Mouse (Mus musculus): ENCODE data around the gene Fhl4.

The Fhl4 gene

GRCm38 (mm10) chr10:85102247-85103084 lies at the start of gene Fhl4, which contains the start of gene Tmem263:
Fhl4 (minus strand) TSS chr10:85102495.
Tmem263 (plus strand) TSS chr10:85102627.
- peak; percentile 89 for DNase-seq (ENCODE audit: low read depth, low spot score)

- no peak for DNase-seq (ENCODE audit: low read depth, low spot score)
Observed at GRCm38 (mm10) chr10:85149226-85149625, 46.9 kb upstream of the Fhl4 start.

DNA sequence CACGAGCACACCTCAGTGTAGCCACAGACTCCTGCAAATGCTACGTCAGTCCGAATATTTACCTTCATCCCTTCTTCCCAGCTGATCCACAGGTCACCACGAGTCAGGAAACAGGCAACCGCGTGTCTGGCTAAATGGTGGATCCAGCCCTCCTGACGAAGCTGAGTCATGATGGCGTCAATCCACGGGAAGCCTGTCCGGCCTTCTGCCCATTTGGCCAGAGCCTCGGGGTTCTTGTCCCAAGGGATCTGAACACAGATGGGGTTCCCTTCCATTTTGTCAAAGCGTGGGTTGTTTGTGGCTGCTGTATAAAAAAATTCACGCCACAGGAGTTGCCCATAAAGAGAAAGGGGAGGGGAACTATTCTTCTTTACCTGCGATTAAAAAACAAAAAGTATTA lies 44.0 kb upstream of the Fhl4 start:
- DNase-seq (ENCODE audit: low read depth, low spot score), result no peak

DNA sequence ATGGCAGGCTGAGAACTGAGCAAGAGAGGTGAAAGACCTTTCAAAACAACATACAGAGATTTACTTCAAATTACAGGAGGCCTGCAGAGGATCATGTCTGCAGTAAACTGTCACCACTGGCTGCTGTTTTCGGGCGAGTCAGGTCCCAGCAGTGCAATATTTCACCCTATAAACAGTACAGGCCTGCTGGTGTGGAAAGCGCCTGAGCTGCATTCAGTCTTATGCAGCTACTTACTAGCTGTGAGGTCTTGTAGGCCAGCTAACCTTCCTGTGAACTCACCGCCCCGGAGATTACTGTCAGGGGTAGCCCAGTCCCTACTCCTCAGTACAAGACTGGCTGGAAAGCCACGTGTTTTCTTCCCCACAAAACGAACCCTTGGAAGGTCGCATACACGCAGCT lies 39.2 kb upstream of the Fhl4 start:
- DNase-seq (ENCODE audit: low read depth, low spot score), result no peak

GRCm38 (mm10) chr10:85136573-85136972 lies 34.3 kb upstream of the Fhl4 start:
- no peak for DNase-seq (ENCODE audit: low read depth, low spot score)

- DNase-seq (ENCODE audit: low read depth, low spot score), result peak; percentile 40
Observed at GRCm38 (mm10) chr10:85128453-85128852, 26.2 kb upstream of the Fhl4 start.

DNA sequence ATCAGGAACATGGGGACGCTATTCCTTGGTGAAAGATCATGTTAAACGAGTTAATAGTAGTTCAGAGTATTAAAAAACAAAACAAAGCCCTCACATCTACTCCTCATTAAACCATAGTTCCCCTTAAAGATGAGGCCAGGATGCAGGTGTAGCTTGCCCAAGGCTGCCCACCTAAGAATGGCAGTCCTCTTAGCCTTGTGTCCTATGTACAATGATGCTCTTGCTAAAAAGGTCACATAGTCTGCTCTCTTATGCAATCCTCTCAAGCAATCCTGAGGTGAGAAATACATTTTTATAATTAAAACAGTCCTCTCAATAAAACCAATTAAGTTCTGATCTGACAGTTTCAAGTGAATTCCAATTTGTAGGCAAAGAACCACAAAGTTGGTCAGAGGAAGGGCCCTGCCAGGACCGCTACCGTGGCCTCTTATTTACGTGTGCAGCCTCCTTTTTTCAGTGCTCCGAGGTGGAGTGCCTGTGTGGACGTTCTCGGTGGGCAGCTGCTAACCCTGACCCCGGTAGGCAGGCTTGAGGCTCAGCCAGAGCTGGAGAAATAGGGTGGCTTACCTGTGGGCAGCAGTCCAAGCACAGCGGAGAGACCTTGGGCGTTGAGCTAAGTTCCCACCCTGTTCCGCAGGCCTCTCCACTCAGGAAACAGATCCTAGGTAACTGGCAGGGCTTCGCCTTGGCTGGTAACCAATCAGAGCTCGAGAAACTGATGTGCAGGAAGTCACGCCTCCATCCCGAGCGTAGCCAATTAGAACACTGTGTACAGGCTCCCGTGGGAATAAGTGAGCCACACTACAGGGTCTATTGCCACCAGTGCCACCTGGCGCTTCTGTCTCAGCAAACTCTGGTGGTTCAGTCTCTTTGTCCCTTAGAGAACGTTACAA lies 25.3 kb upstream of the Fhl4 start, which contains the start of gene Mterf2:
Gene Mterf2, minus strand, starts transcription at position 633 of the 893 bp plus-strand sequence.
- peak; percentile 95 for DNase-seq (ENCODE audit: low read depth, low spot score)

DNA sequence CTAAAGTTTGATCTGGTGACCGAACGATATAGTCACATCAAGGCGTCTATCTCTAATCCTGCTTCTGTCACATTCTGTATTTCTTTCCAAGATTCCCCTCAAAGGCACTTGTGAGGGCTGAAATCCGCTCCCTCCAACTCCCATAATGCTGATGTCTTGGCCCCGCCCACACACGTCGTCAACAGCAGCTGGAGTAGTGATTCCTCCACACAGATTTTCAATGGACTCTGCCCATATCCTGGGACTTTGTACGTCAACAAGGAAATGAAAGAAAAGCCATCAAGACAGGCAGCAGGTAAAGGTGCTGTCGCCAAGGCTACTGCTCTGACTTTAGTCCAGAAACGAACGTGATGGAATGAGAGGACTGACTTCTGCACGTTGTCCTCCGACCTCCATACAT lies 22.9 kb upstream of the Fhl4 start:
- DNase-seq (ENCODE audit: low read depth, low spot score), result no peak

DNA sequence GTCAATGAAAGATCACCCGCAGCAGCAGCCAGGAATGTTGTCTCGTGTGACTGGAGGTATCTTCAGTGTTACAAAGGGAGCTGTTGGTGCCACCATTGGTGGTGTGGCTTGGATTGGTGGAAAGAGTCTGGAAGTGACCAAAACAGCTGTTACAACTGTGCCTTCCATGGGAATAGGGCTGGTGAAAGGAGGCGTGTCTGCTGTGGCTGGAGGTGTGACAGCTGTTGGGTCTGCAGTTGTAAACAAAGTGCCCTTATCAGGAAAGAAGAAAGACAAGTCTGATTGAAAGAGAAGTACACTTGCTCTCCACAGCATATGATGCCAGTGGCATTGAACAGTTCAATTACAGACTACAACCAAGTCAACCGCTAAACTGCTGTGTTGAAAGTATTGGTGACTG lies 12.1 kb upstream of the Fhl4 start:
- DNase-seq (ENCODE audit: low read depth, low spot score), result no peak

DNA sequence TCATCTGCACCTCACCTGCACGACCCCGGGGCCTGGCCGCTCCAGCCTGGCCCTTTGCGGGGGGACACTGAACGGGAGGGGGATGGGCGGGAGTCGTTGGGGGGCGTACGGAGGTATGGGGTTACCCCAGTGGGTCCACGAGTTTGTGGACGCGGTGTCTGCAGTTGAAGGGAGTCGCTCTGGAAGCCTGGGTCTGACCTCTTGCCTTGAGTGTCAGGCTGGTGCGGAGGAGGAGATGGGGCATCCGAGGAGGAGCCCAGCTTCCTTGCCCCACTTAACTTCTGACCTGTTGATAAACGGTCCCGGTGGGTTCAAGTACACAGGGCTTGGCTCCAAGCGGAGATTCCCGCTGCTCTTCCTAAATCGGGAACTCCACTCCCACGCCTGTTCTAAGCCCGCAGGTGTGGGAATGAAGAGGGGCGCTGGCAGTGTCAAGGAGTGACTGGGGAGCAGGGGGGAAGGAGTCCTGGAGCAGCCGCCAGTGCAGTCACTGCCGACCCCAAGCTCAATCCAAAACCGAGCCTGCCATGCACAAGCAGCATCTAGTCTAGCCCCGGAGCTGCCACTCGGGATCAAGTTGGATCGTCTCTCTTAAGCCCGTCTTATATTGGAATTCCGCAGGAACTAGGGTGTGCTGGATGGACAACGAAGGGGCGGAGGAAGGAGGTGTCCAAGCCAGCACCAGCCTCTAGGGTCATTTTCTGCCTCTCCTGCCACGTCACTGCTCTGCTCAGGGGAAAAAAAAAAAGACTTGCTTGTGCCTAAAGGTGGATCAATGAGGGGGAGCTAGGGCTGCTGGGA lies 990 bp upstream of the Fhl4 start:
- peak; percentile 14 for DNase-seq (ENCODE audit: low read depth, low spot score)

DNA sequence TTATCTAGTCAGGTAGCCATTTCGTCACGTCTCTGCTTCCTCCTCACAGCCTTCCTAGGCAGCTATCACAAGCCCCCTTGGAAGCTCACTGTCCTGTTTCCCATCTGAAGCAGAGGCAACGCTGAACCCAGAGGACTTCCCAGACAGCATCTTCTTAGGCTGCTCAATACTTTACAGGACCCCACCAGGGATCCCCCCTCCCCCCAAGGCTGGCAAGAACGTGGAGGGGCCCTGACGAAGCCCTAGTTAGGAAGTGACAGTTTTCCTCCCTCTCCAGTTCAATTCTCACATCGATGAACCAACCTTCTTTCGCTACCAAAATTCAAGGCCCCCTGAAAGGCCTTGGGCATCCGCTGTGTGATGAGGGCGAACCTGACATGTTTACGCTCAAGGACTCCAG lies 454 bp downstream of the Fhl4 start:
- no peak for DNase-seq (ENCODE audit: low read depth, low spot score)

DNA sequence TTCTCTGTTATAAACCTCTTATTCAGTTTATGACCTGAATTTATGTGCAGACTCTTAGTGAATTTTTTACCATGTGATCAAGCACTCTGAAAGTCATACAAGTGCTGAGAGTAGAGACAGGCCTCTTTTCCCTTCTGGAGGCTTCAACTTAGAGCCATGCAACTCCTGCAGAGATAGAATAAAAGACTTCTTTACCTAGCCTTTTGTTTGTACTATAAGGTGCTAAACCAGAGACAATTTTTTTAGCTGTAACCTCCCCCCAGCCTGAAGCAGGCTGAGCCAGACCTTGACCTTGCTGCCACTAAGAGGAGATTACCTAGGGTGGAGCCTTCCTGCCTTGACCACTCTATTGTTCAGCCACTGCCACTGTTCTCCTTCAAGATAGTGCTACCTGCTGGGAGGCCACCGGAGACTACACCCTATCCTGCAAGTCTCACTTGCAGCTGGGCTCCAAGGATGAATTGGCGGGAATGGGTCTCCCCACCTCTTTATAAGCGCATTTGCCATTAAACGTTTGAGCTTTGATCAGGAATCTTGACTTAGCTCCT lies 30.6 kb downstream of the Fhl4 start:
- DNase-seq (ENCODE audit: low read depth, low spot score), result no peak

DNA sequence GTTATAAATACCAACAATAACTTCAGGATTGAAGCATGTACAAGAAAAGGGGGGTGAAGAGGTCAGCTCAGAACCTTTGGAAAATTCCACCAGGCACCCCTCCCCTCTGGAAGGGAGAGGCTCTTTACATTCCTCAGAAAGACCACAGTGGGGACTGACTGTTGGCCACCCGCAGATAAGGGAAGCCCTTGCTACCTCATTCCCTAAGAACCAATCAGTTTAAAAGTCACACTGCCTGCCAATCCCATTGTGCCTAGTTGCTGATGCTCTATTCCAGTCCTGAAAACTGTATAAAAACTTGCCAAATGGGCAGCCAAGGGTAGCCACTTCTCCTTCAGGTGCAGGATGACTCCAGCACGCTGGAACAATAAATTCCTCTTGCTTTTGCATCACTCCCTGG lies 47.4 kb downstream of the Fhl4 start:
- no peak for DNase-seq (ENCODE audit: low read depth, low spot score)

DNA sequence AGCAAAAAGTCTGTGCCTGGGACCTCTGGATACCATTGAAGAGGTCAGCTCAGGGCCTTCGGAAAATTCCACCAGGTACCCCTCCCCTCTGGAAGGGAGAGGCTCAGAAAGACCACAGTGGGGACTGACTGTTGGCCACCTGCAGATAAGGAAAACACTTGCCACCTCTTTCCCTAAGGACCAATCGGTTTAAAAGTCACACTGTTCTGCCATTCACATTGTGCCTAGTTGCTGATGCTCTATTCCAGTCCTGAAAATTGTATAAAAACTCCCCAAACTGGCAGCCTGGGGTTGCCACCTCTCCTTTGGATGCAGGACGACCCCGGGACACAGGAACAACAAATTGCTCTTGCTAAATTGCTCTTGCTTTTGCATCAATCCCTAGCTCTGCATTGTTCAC lies 49.8 kb downstream of the Fhl4 start:
- DNase-seq (ENCODE audit: low read depth, low spot score), result no peak

DNA sequence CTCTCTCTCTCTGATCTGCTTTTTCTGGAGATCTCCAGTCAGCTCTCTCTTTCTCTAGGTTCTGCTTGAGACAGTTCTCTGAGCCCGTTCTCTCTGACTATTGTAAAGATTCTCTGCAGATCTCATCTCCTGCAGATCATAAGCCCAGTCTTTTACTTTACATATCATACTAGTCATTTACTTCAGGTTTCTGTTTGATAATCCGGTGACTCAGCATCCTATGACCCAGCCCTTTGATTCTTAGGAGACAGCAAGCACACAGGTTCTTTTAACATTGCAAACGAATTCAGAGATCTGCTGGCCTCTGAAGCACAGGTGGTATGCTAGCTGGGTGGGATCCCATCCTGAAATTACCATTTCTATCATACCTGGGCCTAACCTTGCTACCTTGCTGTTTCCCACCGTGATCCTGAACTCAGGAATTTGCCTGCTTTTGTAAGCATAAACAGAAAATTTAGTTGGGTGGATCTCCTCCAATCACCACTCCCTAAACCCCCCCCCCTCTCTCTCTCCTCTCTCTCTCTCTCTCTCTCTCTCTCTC lies 51.6 kb downstream of the Fhl4 start:
- no peak for DNase-seq (ENCODE audit: low read depth, low spot score)

DNA sequence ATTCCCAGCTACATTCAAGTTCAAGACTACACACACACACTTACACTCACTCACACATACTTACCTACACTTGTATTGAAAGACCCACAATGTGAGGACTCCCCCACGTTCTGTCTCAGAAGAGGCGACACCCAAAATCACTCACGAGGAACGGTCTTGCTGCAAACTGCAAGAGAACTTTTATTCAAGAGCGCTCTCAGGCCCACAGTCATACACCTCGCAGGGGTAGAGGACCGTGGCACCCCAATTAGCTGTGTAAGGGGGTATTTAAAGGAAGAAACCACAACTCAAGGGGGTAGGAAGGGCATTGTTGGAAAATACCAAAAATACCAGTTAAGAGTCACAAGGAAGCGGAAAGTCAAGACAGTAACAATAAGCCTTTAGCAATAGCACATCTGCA lies 54.3 kb downstream of the Fhl4 start:
- no peak for DNase-seq (ENCODE audit: low read depth, low spot score)

DNA sequence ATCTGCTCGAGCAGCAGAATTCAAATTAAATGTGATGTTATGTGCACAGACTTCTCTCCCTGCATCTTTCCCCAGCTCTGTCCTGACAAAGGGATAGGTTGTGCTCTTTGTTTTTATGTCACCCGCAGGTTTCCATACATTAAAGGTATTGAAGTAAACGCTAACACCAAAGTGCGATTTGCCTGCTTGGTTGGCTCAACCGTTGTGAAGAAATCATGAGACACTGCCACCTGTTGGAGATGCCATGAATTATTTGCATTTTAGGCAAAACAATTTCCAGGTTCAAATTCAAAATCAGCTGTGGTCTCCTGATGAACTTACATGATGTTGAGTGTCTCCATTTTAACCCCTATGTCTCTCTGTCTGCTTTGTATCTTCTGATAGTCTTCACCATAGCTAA lies 55.7 kb downstream of the Fhl4 start:
- peak; percentile 60 for DNase-seq (ENCODE audit: low read depth, low spot score)
